Mouse (Mus musculus) cerebellum, postnatal 14 days (tissue): ENCODE measurements at regions not wholly inside any gene's neighbourhood (a gene's known extent, or its start where the extent isn't known, plus 50 kb on each side); places are given as distances from the start of the nearest gene placed in this dataset.
A peak's percentile ranks its signal among the peaks of the same experiment; 100 is the strongest.

Experiments used
- DNase-seq, 2 experiments: peaks; one replicate each; pipeline ENCODE4 v3.0.0; 2021; ENCODE audit warnings: mixed read lengths in 2 of 2

DNA sequence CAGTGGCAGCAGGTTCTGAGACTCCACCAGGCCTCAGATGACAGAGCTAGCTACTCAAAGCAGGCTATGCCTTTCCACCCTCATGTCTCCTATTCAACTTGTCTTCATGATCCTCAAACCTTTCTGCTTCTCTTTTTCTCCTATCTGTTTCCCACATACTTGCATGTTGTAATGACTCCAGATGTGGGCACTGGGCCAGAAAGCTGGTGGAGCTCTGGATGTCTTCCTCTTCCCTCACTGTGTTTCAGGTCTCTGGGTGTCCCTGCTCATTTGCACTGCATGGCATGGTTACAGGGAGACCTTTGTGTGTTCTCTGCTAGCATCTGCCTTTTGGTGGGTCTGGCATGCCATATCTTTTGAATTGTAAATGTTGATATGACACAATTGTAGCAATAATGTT is 1354.7 kb upstream of the Pcdh17 start:
- DNase-seq = peak; percentile 9 to 33
